Mouse (Mus musculus) ES-Bruce4 (cell line): Measurements from ENCODE around the gene Clic4. TPM values are rescaled to one million over a fixed set of nuclear protein-coding genes. Genes with fewer than 3 reads are reported as not detected.

Experiments
- H3K27ac ChIP-seq: 2 replicates; pipeline ENCODE4 v1.5.1; 2012; ENCODE audit warnings: low read length, inconsistent platforms; ENCODE audit not compliant: insufficient read depth
- H3K27me3 ChIP-seq: 2 replicates; pipeline ENCODE4 v1.6.1; 2012; ENCODE audit warnings: mild to moderate bottlenecking, low read length, inconsistent platforms; ENCODE audit not compliant: control insufficient read depth, poor library complexity, insufficient read depth, severe bottlenecking
- H3K36me3 ChIP-seq: 2 replicates; pipeline ENCODE4 v1.6.1; 2012; ENCODE audit warnings: inconsistent platforms, mild to moderate bottlenecking, low read length, moderate library complexity; ENCODE audit not compliant: control insufficient read depth, poor library complexity, insufficient read depth, severe bottlenecking
- H3K4me1 ChIP-seq: one replicate; pipeline ENCODE4 v1.8.1; 2011; ENCODE audit warnings: low read length; ENCODE audit not compliant: control insufficient read depth, insufficient read depth
- H3K4me3 ChIP-seq: 2 replicates; pipeline ENCODE4 v1.5.1; 2011; ENCODE audit warnings: low read depth, mild to moderate bottlenecking, low read length
- H3K9ac ChIP-seq: 2 replicates; pipeline ENCODE4 v1.6.1; 2012; ENCODE audit warnings: low read depth, mild to moderate bottlenecking, inconsistent platforms; ENCODE audit not compliant: poor library complexity, severe bottlenecking
- H3K9me3 ChIP-seq: replicated peaks from 2 replicates; pipeline ENCODE4 v1.6.1; 2012; ENCODE audit warnings: mild to moderate bottlenecking, low read length, inconsistent platforms; ENCODE audit not compliant: control insufficient read depth, poor library complexity, insufficient read depth, severe bottlenecking
- CTCF ChIP-seq: IDR thresholded peaks from one replicate; pipeline ENCODE4 v1.8.1; 2011; ENCODE audit warnings: low read depth, low read length
- EP300 ChIP-seq: IDR thresholded peaks from 2 replicates; pipeline ENCODE4 v1.6.1; 2011; ENCODE audit warnings: low read depth, low read length; ENCODE audit not compliant: insufficient read depth
- POLR2A ChIP-seq: IDR thresholded peaks from one replicate; pipeline ENCODE4 v1.8.1; 2011; ENCODE audit warnings: low read length; ENCODE audit not compliant: insufficient read depth
- polyA plus RNA-seq: library from polyadenylated mRNA; stranded (reverse); fragments of >200 nt; gene quantifications from 2 replicates; pipeline ENCODE4 v1.2.4, GENCODE M21; 2011; ENCODE audit warnings: low read depth; ENCODE audit not compliant: missing spikeins, insufficient read depth, insufficient read length

The Clic4 gene
- polyA plus RNA-seq, 1 experiment: 151 TPM

DNA sequence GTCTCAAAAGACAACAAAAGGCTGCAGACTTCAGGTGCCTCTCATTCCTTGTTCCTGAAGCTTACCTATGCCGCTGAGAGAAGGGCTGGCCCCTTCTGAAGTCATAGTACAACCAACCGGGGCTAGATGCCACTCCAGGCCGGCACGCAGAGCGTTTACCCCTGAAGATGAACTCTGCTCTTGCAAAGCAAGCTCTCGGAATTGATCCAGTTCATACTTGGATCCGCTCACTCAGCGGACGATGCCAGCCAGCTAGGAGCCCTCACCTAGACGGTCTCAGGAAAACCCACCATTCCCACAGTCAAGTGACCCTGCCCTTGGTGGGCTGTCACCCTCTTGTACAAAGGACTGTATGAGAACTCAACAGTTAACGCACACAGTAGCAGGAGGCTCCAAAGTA is 26.8 kb downstream of the Clic4 start:
- Histone ChIP-seq H3K4me1 (peaks cover 5% of the 10 kb centered on the region), H3K9me3 (no peaks in the 10 kb centered on the region), H3K36me3 (no peaks in the 10 kb centered on the region), H3K9ac (no peak overlapping the region), H3K27ac (0 out of 2 replicates have a peak overlapping the region, but pooled peaks have one; percentile 15), H3K27me3 (no peaks in the 10 kb centered on the region), H3K4me3 (no peak overlapping the region)
- no peak for TF ChIP-seq EP300
- TF ChIP-seq CTCF: no peak
- no peak for TF ChIP-seq POLR2A

DNA sequence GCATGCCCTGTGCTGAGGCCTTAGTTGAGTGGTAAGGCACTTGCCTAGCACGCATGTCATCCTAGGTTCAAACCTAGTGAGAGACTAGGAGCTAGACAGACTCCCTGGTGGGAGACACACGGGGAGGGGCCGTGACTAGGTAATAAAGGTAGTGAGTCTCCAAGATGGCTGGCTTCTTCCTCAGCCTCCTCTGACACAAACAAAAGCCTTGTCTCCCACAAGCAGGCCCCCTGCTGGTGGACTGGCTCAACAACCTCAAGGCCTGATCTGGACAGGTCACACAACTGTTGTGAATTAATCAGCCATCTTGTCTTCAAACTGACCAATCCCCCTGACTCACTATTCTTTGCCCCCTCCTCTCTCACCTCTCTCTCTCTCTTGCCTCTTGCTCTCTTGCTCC is 28.3 kb downstream of the Clic4 start:
- Histone ChIP-seq H3K9me3 (no peaks in the 10 kb centered on the region), H3K27ac (no peak overlapping the region), H3K4me3 (no peak overlapping the region), H3K9ac (no peak overlapping the region), H3K36me3 (no peaks in the 10 kb centered on the region), H3K27me3 (no peaks in the 10 kb centered on the region), H3K4me1 (peaks cover 5% of the 10 kb centered on the region)
- peak; percentile 68 for TF ChIP-seq CTCF
- TF ChIP-seq EP300: no peak
- no peak for TF ChIP-seq POLR2A

DNA sequence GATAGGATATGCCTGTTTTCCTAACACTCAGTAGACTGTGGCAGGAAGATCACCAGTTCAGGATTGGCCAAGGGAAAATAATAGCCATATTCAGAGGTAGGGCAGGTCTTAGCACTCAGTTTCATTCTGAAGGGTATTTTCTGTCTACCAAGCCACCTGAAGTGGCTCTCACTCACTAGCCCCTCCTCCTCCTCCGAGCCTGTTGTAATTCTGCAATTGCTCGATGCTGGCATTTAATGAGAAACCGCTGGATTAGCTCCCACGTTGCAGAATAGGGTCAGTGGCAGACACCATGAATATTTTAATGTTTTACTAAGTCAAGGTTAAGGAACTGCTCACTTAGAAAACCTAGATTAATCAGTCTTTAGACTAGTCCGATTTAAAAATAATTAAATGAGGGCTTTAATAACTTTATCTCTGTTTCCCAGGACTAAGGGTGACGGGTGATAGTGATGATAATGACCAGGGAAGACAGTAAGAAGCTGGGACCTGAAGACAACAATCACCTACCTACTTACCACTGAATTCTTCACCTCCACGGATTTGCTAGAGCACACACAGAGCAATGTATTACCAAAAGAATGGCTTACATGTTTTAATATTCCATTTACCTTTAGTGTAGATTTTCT is 29.6 kb downstream of the Clic4 start:
- no peaks in the 10 kb centered on the region for H3K9me3 ChIP-seq
- peaks cover 7% of the 10 kb centered on the region for H3K36me3 ChIP-seq
- TF ChIP-seq CTCF (no peak), POLR2A (no peak), EP300 (no peak)
- peaks cover 5% of the 10 kb centered on the region for H3K4me1 ChIP-seq
- H3K27me3 ChIP-seq: no peaks in the 10 kb centered on the region
- H3K4me3 ChIP-seq: no peak overlapping the region
- H3K9ac ChIP-seq: no peak overlapping the region
- no peak overlapping the region for H3K27ac ChIP-seq

DNA sequence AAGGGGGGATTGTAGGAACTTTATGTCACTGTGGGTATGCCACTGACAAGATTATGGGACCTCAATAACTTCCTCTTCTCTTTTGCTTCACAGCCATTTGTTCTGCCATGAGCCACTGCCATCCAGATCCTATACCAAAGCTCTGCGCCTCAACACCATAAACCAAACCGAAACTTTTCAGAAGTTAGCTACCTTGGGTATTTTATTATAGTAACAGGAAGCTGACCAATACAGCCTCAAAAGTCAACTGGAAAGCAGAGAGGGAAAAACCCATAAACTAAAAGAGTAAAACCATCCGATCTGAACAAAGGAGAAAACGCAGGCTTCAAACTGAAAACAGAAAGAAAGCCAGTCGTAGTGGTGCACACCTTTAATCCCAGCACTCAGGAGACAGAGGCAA is 30.2 kb downstream of the Clic4 start:
- Histone ChIP-seq H3K9me3 (no peaks in the 10 kb centered on the region), H3K27ac (no peak overlapping the region), H3K4me3 (no peak overlapping the region), H3K36me3 (peaks cover 11% of the 10 kb centered on the region), H3K9ac (no peak overlapping the region), H3K4me1 (peaks cover 5% of the 10 kb centered on the region), H3K27me3 (no peaks in the 10 kb centered on the region)
- TF ChIP-seq CTCF (no peak), POLR2A (no peak), EP300 (no peak)

DNA sequence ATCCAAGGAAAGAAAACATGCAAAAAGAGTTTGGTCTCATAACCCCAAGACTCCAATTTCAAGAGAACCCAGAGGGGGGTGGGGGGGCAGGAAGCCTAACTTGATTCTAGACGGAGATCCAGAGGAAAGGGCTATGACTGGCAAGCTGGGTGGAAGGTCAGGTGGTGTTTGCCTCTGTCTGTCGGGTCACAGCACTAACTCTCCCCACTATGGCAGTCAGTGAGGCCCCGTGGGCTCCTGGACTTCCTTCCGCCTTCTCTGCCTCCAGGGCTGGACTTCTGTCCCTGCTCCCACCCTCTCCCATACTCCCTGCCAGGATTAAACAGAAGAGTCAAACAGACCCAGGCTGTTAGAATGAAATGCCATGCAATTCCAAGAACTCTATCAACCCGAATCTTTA is 30.9 kb downstream of the Clic4 start:
- H3K4me1 ChIP-seq: peaks cover 5% of the 10 kb centered on the region
- no peak overlapping the region for H3K9ac ChIP-seq
- TF ChIP-seq CTCF: no peak
- no peak for TF ChIP-seq EP300
- no peak for TF ChIP-seq POLR2A
- H3K9me3 ChIP-seq: no peaks in the 10 kb centered on the region
- H3K27ac ChIP-seq: no peak overlapping the region
- peaks cover 15% of the 10 kb centered on the region for H3K36me3 ChIP-seq
- H3K27me3 ChIP-seq: no peaks in the 10 kb centered on the region
- no peak overlapping the region for H3K4me3 ChIP-seq

DNA sequence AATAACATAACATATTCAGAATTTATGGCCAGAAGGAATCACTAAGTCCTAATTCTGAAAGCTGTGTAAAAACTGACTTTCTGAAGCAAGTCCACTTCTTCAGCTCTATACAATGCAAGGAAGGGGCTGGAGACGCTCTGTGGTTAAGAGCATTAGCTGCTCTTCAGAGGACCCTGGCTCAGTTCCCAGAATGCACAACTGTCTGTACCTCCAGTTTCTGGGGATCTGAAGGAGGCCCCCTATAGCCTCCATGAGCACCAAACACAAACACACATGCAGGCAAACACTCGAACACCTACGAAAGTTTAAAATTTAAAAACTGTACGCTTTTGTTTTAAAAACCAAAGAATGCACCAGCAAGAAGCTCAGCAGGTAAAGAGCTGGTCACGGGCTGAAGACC is 31.5 kb downstream of the Clic4 start:
- H3K36me3 ChIP-seq: peaks cover 15% of the 10 kb centered on the region
- H3K27me3 ChIP-seq: no peaks in the 10 kb centered on the region
- H3K27ac ChIP-seq: no peak overlapping the region
- H3K9ac ChIP-seq: no peak overlapping the region
- no peaks in the 10 kb centered on the region for H3K9me3 ChIP-seq
- H3K4me1 ChIP-seq: peaks cover 5% of the 10 kb centered on the region
- TF ChIP-seq CTCF (no peak), EP300 (no peak), POLR2A (no peak)
- H3K4me3 ChIP-seq: no peak overlapping the region
